Mouse (Mus musculus): ENCODE data around the gene S100a14.

S100a14 gene

DNA sequence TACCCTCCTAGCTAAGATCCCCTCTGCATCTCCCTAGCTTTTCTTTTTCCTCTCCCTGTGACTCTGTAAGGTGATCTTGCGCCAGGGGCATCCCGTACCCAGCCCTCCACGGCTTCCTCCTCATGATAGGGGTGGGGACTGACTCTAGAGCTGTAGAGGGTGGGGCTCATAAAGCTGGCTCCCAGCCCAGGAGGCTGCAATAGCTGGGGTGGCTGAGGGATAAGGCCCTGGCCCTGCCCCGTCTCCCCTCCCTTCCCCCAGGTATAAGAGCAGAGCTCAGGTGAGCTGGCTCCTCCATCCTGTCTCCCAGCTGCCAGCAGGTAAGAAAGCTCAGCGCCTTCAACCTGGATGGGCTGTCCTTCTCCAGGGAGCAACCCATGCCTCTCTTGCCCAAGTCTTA, at the start of gene S100a14:
Gene S100a14 (plus strand): TSS at position 277 of the 400 bp plus-strand sequence.
- in situ Hi-C loops (cut with MboI, MseI): loop anchor here (5.0 kb wide), 2 partner anchors 41 to 46 kb away; no protein-coding TSS in a partner anchor

DNA sequence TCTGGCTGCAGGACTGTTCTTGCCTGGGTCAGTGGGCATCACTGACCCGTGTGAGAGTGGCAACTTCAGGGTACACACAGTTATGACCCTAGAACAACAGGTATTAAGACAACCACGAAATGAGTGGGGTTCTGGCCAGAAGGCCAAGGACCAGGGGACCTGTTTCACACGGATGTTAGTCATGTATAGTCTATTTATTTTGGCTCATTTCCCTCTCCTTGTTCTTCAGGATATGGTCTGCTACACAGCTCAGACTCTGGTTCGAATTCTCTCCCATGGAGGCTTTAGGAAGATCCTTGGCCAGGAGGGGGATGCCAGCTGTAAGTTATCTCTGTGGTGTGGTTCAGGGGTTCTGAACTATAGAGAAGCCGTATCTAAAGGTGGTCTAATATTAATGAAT, 39.7 kb upstream of the S100a14 start:
- in situ Hi-C loops (cut with MboI, MseI): loop anchor here in 1 of 2 experiments (25.0 kb wide), 1 partner anchor 1800 kb away; the partner anchor contains the start of gene Khdc4

DNA sequence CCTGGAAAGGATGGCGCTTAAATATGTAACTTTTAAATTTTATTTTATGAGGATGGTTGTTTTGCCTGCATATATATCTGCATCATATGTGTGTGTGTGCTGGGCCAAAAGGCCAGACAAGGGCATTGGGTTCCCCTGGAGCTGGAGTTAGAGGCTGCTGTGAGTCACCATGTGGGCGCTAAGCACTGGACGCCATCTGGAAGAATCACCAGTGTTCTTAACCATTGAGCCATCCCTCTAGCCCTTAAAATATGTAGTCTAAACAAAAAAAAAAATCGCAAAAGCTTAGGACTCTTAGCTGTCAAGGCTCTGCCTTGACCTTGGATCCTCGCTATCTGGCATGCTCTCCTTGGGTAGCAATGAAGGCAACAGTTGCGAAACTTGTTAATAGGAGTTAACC, 38.1 kb upstream of the S100a14 start:
- in situ Hi-C loops (cut with MboI, MseI): loop anchor here in 1 of 2 experiments (25.0 kb wide), 1 partner anchor 1801 kb away; the partner anchor contains the start of gene Khdc4

DNA sequence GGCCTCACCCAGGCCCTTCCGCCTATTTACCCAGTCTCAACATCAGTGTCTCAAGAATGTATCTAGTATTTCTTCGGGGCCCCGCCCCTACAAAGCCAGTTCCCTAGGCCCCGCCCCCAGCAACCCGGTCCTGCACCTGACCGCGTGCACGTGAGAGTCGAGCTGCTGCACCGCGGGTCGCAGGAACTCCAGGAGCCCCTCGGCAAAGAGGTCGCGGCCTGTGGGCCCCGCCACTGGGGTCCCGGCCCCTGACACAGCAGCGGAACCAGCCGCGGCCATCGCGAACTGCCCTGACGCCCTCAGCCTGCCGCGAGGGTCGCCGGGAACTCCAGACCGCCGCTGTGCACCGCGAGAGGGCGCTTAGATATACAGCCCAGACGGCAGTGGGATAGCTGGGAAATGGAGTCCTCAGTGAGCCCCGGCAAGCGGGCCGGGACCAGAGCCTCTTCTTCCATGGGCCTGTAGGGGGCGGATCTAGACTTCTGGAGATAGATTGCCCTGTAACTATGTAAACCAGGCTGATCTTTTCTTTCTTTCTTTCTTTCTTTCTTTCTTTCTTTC, 35.9 kb upstream of the S100a14 start, which contains the start of gene Snapin:
Gene Snapin (minus strand): TSS at position 338 of the 561 bp plus-strand sequence.
- in situ Hi-C loops (cut with MboI, MseI): loop anchor here (5.0 to 25.0 kb wide), 3 partner anchors 97 to 1803 kb away; partner anchors contain the start of gene Khdc4 (in 1 of the 2)

DNA sequence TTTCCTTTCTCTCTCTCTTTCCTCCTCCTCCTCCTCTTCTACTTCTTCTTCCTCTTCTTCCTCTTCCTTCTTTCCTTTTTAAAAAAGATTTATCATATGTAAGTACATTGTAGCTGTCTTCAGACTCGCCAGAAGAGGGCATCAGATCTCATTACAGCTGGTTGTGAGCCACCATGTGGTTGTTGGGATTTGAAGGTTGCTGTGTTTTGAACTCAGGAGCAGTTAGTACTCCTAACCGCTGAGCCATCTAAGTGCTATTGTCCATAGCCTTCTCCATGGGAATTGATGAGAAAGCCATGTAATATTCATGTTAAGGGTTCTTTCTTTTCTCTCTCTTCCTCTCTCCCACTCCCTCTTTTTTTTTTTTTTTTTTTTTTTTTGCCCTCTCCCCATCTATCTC, 35.3 kb upstream of the S100a14 start:
- in situ Hi-C loops (cut with MboI, MseI): loop anchor here (5.0 to 25.0 kb wide), 3 partner anchors 96 to 1804 kb away; partner anchors contain the start of gene Khdc4 (in 1 of the 2)

DNA sequence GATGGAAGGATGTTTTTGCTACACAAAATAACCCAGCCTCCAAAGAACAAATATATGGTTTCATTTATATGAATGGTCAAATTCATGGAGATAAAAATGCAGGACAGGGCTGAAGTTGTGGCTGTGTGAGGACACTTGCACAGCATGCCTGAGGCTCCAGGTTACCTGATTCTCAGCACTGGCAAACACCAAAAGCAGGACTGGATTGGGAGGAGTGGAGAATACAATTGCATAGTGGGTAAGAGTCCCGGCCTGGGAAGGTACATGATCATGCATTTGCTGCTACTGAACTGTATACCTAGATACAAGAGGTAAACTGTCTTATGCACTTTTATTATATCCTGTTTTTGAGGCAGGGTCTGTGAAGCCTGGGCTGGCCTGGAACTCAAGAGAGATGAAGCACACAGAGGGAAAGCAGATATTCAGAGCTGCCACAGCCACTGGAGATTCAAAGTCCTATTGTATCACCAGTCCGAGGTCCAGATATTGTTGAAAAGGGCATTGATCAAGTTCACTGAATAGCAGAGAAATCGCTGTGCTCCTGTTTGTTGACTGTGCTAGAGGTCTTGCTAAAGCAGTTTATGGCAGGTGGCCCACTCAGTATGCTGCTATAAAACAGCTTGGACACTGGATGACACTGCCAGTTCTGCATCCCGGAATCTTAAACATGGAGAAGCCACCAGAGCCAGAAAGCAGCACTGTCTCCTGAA, 32.7 kb upstream of the S100a14 start:
- in situ Hi-C loops (cut with MboI, MseI): loop anchor here (5.0 to 25.0 kb wide), 3 partner anchors 93 to 1807 kb away; partner anchors contain the start of gene Khdc4 (in 1 of the 2)

DNA sequence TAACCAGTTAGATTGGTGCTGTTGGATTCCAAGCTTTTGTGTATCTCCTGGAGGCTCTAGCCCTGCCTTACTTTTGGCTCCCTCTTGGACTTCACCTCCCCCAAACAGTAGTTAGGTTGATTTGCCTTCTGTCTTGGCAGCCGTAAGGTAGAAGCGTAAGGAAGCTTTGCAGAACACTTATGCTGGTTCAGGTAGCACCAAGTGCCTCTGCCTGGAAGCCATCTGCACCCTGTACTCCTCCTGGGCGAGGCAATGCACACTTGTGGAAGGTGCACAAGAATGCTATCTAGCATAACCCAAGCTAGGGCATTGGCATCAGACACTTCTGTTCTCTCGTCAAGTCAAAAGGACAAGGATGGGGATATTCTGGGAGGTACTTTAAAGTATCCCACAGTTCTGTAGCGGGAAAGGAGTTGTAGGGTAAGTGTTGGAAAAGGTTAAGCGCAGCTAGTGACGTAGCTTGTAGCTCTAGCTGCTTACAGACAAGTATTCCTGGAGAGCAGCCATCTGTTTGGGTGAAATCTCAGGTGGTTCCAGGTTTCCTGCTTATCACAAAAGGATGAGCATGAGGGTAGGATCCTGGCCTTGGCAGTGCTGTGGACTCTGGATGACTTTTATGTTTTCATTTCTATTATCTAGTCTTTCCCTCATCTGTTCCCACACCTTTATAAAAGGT, 30.7 kb upstream of the S100a14 start:
- in situ Hi-C loops (cut with MboI, MseI): loop anchor here in 1 of 2 experiments (10.0 to 25.0 kb wide), 2 partner anchors 1591 to 1809 kb away; partner anchors contain the start of gene Khdc4

DNA sequence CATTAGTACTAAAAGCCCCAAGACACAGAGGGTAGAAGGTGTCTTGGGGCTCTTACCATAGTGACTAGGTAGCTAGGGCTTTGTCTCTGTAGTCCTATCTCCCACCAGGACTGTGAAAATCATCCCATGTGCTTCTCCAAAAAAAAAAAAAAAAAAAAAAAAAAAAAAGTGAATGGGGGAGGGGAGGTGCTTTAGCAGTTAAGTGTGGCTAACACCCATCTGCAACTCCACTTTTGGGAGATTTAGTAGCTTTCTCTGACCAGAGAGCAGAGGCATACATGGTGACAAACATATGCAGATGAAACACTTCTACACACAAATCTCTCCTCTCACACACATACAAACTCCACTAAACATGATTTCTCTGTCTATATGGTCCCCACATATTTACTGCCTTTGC, 29.1 kb upstream of the S100a14 start:
- in situ Hi-C loops (cut with MboI, MseI): loop anchor here in 1 of 2 experiments (10.0 to 25.0 kb wide), 2 partner anchors 1593 to 1810 kb away; partner anchors contain the start of gene Khdc4

DNA sequence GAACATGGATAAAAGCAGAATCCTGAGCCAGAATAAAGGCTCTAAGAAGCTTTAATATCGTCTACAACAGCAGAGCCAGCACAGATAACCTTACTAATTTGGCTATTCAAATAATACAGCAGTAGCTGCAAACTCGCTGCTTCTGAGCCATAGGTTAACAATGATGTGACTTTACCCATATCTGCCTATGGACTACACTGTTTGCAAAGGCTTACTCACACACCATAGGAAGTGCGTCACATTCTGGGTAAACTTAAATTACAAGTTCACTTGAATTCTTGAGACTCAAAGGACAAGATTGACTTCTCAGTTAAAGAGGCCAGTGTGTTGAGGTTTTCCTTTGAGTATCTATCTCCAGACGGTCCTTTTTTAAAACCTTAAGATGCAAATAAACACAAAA, 23.2 kb upstream of the S100a14 start:
- in situ Hi-C loops (cut with MboI, MseI): no loop called here

DNA sequence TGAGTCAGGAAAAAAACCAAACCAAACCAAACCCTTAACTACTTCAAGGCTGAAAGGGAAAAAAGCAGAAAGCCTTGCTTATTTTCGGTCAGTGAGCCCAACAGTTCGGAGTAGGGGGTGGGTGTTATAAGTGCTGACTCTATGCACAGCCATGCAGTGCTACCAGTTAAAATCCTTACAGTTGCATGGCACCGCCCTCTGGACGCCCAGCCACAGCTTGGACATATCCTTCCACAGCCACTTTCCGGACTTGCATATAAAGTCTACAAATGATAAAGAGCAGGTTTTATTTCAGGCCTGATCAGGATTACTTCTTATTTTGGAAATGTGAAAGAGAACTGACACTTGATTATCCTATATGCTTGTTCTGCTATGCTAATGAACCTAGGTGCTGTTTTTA, 21.4 kb upstream of the S100a14 start:
- in situ Hi-C loops (cut with MboI, MseI): no loop called here

DNA sequence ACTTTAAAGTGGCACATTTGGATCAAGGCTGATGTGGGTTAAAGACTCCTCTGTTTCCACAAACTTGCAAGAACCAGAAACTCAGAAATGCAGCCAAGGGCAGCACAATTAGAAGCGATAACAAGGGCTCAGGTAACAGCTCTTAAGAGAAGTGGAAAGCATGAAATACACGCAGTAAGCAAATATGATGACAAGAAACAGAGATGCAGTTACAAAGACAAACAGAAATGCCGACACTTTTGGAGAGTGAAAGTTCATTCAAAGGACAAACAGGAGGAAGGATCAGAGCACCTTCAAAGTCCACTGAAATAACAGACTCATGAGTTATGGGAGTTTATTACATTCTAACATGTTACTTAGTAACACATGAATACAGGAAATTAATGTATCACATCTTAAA, 20.3 kb upstream of the S100a14 start:
- in situ Hi-C loops (cut with MboI, MseI): no loop called here

DNA sequence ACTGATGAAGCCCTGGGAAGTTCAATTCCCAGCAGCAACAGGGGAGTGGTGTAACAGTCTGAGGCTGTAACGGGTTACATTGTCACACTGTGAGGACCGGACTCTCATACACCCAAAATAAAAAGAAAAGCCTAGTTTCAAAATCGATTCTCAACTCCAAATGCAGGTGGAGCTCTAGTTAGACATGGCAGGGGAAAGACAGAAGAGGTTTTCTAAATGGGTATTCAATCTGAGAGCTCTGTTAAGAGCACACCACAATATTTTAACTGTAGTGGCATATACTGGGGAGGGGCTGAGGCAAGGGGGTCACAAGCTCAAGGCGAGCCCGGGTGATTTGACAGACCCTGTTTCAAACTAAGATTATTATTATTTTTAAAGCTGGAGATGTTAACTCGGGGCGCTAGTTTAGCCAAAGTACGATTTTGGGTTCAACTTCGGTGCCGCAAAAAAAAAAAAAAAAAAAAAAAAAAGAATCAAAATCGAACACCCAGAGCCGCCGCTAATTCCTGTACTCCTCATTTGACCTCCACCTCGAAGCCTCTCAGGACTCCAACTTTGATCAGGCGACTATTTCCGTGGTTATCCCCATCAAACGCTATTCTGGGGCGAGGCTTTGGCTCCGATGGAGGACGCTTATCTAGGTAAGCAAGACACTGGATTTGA, 18.2 kb upstream of the S100a14 start:
- in situ Hi-C loops (cut with MboI, MseI): no loop called here

DNA sequence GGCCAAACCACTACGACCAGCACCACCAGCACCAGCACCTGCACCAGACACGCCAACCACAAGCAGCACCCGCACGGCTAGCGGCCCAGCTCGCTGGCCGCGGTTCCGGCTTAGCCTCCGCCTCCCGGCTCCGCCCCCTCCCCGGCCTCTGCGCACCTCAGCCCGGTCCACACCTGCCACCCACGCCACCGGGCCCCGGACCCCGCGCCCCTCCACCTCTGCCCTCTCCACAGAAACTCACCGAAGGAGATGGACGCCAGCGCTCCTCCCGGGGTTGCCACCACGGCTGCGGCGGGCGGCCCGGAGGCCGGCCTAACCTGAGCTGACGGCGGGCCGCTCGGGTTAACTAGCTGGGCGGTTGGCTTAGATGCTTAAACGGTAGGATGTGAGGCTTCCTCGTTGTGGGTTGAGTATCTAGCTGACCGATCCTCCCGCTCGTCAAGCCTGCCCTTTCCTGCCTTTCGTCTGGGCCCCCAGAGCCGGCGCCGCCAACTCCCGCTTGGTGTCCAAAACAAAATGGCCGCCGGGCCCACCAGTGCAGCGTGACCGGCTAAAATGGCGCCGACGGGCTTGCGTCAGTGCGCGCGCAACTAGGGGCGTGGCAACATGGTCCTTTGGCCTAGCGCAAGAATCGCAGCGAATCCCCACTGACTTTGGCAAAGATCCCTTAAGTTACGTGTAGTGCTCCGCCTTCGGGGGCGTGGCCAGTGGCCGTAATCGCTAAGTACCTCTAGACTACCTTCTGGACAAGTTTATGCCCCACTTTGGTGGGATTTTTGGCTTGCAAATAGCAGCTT, 17.5 kb upstream of the S100a14 start, which contains the start of gene Chtop:
Gene Chtop (minus strand): TSS at position 549 of the 797 bp plus-strand sequence.
- in situ Hi-C loops (cut with MboI, MseI): no loop called here

DNA sequence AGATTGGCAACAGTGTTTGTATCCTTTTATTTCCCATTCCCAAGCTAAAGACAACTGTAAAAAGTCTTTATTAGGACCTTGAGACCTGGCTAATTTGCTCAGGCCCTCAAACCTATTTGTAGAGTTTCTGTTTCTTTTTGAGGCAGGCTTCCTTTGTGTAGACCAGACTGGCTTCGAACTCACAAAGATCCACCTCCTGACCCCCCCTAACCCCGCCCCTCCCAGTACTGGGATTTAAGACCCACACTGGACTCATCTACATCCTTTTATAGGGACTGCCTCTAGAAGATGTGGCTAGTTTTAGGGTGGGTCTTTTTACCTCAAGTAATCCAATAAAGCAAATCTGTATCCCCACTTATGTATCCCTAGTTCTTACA, 16.9 kb upstream of the S100a14 start:
- in situ Hi-C loops (cut with MboI, MseI): no loop called here

DNA sequence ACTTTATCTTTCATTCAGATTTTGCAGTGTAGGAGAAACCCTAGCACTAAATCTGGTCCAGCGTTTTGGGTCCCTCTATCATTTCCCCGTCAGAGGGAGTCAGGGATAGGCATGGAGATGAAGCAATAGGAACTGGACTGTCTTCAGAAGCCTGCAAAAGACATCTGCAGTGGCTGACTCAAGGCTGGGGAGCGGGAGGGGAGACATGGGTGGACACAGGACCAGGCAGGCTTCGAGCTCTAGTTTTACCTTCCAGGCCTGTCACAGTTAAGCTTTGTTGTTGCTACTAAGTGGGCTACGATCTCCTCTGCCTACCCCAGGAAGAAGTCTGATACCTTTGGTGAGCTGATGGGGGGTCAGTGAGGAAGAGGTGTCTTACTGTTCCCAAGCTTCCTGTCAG, 14.4 kb upstream of the S100a14 start:
- in situ Hi-C loops (cut with MboI, MseI): no loop called here

DNA sequence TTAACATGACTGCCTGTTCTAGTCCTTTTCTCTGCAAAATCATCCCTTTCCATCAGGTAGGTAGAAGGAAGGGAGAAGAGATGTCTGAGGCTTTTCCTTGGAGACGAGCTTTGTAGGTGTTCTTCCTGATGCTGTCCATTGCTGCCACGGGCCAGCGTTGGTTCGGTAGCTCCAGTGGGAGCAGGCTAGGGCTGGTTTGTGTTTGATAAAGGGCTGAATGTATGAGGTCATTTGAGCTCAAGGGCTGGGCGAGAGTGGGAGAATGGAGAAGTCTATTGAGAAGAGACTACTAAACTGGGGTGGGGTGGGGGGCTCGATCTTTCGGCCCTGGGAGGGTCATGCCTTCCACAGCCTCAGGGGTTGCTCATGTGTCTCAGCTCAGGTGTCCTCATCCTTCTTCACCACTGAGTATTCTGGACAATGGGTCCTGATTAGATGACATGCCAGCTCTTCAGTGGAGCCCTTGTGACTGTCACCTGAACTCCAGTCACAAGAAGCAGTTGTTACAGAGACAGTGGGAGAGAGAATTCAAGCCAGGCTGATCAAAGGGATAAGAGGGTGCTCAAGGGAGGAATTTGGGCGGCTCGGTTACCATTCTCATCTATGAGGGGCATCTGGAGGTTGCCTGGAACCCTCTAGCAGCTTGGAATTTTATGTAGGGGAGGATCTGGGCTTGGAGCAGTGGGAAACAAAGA, 13.6 kb upstream of the S100a14 start:
- in situ Hi-C loops (cut with MboI, MseI): no loop called here

DNA sequence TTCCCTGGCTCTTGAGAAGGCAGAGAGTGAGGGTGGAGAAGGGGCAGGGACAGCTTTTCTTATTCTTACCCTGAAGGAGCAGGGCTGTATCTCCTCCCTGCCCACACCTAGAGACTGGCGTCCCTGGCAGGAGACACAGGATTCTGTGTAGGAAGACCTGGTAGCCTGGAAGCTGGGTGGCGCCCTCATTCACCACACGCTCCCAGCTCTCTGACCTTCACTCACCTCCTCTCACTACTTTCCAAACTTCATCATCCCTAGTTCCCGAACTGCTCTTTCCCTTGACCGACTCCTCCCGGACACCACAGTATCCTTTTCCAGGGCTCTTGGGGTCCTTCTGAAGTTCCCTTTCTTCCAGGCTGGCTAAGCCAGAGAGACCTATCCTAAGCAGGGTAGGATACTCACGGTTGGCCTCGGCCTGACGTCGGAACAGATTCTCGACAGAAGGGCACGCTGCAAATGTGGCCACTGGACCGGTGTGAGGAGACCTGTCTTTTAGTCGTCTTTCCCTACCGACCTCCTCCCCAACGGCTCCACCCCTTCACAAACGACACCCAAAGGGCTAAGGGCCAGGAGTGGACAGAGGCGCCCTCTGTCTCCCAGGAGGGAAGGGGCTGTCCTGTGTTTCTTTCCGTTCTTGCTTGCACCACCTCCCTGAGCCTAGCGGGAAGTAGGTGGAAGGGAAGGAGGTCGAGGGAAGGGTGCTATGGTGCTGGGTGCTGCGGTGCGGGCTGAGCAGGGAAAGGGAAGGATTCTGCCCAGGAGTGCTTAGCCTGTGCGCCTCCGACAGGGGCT, 12.7 kb upstream of the S100a14 start, which contains the start of the genes S100a1 and S100a13:
Gene S100a1 (minus strand): TSS at position 597 of the 795 bp plus-strand sequence.
Gene S100a13 (plus strand): TSS at position 640 of the 795 bp plus-strand sequence.
- in situ Hi-C loops (cut with MboI, MseI): no loop called here

DNA sequence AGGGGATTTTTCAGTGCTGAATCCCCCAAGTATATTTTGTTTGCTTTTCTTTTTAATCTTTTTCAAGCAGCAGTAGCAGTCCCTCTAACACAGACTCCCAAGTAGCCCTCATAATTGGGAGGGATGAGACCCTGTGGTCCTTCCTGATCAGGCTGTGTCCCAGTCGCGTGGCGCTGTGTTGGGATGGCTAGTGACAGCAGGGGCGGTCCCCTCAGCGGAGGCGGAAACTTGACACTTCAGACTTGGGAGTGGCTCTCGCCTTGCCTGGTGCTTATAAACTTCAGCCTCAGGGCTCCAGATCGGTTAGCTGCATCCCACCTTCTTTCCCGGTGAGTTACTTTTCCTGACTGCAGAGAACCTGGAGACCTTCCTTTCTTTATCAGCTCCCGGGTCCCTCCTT, 12.0 kb upstream of the S100a14 start:
- in situ Hi-C loops (cut with MboI, MseI): loop anchor here (5.0 kb wide), 1 partner anchor 98 kb away; the partner anchor contains the start of gene S100a6 (in 2 of the 2)

DNA sequence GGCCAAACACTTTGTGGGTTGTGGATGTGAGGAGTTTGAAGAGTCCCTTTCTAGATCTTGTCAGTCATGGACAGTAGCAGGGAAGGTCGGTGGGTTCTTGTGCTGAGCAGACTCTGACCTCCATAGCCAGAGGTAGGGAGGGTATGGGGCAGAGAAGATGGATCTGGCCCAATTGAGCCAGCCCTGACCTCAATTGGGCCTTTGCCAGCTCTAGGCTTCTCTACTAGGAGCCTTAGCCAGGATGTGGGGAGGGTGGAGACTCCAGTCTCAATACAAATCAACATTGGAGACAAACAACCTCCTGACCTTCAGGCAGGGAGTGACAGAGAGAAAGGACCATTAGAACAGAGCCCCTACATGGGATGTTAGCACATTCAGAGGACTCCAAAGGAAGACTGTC, 11.4 kb upstream of the S100a14 start:
- in situ Hi-C loops (cut with MboI, MseI): loop anchor here (5.0 kb wide), 1 partner anchor 97 kb away; the partner anchor contains the start of gene S100a6 (in 2 of the 2)

Data from T-helper 17 cell (primary cell).